Mouse (Mus musculus): ENCODE data around the gene Klrg1.

The Klrg1 gene

DNA sequence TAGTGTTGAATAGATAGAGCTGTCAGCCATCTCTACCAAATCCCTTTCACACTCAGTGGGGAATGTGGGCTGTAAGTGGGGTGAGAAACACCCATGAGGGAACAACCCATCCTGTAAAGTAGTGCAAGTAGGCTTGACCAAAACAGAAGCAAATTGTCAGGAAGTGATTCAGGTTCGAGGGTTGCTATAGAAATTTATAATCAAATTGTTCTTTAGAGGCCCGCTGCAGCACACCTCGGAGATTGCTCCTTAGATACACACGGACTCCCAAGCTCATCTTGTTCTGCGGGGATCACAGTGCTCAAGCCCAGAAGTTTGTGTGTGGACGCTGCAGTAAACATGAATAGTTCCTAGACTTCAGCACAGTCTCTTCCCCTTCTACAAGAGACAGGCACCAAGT lies at the start of gene Klrg1:
TSS of gene Klrg1 (minus strand) at position 101 of the 400 bp plus-strand sequence.
- no peak for DNase-seq

DNA sequence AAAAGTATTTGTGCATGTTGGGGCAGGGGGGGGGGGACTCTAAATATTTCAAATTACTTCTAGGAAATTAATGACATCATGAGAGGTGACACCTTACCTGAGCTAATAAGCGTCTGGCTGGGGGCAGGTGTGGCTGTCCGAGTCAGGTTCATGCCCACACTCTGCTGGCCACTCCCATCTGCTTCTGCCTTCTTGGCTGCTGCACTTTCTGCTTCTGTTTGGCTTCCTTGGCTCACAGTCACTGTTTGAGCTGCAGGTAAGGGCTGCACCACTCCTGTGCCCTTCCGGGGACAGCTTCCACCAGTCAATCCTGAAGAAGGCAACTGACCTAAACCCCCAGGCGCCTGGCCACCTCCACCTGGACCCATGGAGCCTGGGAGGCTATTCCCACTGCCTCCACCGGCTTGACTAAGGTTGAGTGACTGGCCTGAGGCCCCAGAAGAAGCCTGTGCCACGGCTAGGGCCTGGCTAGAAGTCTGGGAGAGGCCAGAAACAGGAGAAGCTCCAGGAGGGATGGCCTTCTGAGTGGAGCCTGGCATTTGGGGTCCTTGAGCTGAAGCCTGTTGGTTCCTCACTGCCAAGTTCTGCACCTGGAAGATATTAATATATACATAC lies 42.8 kb upstream of the Klrg1 start:
- no peak for DNase-seq

DNA sequence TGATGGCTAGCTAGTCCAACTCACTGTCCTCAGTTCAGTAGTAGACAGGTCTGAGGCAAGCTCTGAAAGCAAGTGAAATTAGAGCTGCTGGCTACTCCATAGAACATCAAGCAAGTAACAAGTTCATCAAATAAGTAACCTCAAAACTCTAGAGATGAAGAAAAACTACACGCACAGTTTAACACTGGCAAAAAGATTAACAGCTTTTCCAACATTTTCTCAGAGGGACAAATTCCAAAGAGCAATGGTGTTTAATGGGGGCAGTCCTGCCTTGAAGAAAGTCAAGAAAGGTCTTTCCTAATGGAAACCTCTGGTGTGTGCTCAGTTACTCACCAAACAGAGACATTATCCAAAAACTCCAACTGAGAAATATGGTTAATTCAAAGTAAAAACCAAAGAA lies 36.0 kb upstream of the Klrg1 start:
- DNase-seq, result no peak

DNA sequence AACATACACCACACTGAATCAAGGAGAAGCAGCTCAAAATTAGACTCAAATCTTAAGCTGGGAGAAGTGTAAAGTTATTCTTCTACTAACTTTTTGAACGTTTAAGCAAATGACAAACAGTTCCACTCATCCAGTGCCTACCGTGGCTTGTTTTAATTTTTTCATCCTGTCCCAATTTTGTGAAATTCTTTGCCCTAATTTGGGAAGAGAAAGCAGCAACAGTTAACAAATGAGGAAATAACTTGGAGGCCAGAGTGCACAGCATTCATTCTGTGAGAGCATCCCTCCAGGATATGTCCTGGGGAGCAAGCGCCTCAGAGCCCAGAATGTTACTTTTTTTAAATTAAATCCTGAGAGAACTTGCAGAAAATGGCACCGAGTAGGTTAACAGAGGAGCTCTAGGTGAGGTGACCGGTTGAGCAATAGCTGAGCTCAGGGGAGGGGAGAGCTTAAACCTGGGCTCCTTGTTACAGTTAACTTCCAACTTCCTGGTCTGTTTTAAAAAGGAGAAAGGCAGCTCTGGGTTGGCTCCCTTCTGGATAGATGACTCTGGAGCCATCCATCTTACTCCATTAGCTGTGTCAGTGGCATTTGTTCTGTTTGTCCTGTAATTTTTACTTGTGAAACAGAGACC lies 27.6 kb upstream of the Klrg1 start:
- no peak for DNase-seq

DNA sequence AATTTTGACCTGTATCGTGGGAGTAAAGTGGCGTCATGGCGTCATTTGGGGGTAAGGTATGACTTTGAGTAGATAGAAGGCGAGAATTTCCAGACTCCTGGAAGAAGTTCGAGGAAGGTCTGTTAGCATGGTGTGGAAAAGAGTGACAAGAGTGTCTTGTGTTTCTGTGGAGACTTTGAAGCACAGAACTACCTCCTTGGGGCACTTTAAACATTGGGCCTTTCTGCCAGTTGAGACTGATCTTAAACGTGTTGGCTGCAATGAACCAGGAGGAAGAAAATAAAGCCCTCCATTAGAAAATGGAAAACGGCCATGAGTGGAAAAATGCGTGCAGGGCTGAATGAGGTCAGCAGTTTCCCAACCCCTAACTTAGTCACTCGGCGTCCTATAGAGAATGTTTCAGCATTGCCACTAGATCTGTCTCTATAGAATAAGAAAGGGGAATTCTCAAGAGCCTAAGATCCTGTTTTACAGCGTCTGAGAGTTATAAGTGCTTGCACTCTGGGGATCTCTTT lies 26.8 kb upstream of the Klrg1 start:
- no peak for DNase-seq

DNA sequence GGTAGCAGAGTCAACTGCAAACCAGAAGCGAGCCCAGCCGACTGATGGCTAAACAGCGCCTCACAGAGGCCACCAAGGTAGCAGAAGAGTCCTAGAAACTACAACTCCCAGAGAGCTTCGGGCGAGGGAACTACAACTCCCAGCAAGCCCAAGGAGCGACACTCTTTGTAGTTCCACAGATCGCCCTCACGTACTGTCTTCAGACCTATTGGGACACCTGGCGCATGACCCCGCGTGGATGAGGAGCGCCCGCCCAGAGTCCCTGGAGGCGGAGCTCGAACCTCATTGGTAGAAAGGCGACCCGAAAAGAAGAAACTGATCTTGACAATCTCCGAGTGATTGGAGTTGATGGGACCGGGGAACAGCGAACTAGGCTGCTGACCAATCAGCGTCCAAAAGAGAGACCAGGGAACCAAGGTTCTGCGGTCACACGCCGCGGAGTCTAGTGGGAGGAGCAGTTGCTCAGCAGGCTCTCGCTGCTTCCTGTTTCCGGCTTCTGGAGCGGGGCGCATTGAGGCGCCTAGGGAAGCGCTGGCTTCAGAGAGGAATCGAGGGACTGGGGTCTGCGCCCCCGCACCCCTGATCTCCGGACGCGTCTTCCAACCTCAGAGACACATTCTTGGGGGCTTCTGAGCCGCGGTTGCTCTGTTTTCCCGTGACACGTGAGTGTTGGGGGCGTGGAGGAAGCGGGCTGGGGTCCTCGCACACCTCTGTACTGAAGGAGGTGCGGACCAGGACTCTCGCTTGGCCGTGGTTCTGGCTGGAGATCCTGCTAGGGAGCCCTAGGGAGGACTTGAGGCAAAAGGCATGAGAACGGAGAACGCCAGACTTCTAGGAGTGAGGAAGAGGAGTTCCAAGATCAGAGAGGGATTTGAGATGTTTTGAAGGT lies 26.1 kb upstream of the Klrg1 start, which contains the start of gene M6pr:
TSS of gene M6pr (plus strand) at position 216 of the 889 bp plus-strand sequence.
- DNase-seq, result peak; percentile 91

DNA sequence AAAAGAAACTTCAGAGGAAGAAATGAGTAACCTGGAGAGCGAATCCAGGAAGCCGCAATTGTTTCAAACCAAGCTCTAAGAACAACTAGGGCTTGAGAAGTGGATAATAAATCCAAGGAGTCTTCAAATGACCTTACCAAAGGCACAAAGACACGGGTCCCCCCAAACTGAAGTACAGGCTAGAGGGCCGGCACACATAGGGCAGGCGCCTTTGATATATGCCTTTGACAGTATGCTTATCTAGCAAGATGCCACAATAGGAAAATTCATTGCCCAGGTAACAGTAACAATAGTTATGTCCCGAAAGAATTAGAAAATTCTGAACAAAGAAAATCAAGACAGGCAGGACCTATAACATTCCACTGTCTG lies 25.4 kb upstream of the Klrg1 start:
- no peak for DNase-seq

DNA sequence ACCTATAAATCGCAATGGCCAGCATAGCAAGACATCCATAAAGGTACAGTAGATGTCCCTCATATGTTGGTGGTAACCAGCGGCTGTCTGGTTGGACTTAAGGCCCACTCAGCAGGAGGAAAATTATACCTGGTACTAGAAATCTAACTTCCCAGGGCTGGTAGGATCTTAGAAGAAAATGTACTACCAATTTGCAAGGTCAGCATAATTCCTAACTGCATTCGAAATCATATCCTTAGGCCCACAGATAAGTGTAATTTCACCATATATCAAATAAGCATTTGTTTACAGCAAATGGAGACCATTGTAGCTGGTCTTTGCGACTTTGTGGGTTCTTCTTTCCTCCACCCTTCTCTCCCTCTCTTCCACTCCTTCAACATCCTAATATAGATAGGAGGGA lies 24.0 kb upstream of the Klrg1 start:
- DNase-seq, result no peak

DNA sequence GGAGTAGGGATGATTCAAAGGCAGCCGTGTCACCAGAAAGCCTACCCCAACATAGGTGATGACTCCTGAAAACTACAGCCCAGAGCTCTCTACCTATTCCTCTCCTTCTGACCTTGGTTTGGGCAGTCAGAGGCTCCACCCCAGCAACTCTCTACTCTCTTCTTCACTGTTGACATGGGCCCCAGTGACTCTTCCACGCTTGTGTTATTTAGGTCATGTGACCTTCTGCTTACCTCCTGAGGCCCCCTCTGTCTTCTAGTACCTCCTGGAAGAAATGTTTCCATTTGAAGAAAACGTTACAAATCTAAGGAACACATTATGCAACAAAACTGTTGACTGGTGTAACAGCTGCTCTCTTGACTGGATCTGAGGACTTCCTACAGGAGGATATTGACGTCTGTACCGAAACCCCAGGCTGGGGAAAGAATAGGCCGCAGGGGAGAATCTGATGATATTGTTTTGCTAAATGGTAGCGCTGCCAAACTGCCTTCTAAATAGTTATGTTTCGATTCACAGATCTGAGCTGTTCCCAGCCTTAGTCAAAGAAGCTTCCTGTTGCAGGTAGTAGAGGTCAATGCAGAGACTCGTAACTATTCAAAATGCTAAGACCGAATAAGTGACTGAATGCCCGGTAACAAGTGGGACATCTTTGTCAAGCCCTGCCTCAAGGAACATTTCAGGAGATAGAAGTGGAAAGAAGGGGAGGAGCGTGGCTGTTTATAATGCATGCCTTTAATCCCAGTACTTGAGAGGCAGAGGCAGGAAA lies 22.3 kb upstream of the Klrg1 start:
- DNase-seq, result no peak

DNA sequence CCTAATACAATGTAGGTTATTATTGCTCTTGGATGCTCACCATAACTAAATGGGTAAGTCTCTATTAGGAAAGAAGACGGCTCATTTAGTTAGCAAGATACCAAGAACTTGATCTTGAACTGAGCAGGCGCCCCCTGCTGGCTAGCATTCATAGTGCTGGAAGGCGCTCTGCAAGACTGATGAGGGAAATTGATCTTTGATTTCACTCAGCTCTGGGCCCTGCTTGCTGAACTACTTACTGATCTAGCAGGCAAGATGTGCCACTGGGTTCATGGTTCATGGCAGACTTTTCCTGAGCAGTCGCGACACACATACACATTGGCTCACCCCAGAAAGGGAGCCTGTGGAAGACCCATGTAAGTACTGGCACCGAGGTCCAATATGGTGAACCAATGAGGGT lies 21.7 kb upstream of the Klrg1 start:
- peak; percentile 91 for DNase-seq

DNA sequence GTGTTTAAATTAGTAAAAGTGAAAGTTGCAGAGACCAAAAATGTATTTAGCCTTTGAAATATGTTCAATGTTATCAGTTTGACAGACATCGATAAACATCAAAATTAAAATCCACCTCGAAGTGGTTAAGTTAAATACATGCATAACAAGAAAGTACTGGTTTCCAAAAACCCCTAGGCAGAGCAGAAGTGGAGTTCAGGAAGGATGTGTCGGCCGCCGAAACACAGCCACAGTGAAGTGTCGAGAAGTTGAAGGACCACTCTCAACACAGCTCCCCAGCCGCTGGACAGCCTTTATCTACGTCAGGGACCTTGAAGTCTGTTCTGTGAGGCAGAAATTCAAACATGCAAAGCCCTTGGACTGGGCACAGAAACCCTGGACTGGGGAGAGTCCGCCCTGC lies 20.8 kb upstream of the Klrg1 start:
- no peak for DNase-seq

DNA sequence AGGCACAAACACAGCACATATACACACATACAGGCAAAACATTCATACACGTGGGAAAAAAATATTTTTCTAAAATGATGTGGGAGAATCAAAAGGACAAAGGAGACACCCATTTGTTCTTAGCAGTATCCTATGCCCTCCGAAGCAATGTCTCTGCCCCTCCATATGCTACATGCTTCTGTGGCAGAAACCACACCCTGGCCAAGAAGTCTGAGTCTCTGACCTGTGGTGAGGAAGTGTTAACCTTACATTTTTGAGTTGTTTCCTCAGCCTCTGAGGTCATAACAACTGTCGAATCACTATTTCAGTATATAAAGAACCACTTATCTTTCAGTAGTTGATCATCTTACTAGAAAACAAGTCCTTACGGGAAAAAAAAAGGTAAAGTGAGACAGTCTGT lies 20.0 kb upstream of the Klrg1 start:
- DNase-seq, result no peak

DNA sequence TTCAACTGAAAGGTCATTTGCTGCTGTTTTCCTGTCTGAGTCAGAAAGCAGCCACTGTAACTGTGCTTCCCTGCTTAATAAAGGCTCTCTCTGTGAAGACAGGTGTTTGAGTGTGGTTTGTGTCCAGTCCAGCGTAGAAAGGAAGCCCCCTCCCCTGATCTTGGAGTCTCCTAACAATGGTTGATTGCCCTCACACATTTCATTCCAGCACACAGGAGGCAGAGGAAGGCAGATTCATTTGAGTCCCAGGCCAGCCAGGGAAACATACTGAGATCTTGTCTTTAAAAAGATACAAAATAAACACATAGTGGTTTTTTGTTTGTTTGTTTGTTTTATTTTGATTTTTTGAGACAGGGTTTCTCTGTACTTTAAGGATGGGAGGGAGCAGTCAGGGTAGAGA lies 19.4 kb upstream of the Klrg1 start:
- no peak for DNase-seq

DNA sequence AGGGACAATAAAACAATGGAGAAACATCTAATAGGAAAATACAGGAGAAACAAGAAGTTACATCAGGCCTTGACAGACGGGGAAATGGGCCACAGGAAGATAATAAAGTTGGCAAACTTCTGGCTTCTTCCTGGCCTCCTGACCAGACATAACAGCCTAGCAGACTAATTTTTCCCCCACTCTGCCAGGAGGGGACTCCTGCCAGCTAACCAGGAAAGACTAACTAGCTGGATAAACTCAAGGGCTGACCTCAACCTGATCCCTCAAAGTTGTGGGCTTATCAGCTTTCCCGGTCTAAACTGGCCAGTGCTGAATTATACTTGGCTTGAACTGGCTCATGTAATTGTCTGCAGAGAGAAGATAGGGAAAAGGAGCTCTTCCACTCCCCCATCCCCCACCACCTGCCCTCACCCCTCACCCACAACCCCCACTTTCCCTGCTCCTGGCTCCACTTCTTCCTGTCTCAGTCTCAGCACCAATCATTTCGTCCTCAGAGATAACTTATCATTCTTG lies 17.0 kb upstream of the Klrg1 start:
- DNase-seq, result no peak

DNA sequence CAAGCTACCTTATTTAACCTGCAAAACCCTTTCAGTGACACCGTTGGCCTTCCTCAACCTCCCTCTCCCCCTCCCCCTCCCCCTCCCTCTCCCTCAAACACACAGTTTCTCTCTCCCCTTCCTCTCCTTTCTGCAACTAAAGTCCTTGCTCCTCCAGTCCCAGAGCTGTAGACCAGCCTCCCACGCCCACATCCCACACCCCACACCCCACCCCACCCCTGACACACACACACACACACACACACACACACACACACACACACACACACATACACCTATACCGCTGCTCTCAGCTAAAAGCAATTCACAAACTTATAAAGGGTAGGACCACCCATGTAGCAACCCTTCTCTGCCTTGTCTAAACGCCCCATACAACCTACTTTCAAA lies 15.5 kb upstream of the Klrg1 start:
- no peak for DNase-seq

DNA sequence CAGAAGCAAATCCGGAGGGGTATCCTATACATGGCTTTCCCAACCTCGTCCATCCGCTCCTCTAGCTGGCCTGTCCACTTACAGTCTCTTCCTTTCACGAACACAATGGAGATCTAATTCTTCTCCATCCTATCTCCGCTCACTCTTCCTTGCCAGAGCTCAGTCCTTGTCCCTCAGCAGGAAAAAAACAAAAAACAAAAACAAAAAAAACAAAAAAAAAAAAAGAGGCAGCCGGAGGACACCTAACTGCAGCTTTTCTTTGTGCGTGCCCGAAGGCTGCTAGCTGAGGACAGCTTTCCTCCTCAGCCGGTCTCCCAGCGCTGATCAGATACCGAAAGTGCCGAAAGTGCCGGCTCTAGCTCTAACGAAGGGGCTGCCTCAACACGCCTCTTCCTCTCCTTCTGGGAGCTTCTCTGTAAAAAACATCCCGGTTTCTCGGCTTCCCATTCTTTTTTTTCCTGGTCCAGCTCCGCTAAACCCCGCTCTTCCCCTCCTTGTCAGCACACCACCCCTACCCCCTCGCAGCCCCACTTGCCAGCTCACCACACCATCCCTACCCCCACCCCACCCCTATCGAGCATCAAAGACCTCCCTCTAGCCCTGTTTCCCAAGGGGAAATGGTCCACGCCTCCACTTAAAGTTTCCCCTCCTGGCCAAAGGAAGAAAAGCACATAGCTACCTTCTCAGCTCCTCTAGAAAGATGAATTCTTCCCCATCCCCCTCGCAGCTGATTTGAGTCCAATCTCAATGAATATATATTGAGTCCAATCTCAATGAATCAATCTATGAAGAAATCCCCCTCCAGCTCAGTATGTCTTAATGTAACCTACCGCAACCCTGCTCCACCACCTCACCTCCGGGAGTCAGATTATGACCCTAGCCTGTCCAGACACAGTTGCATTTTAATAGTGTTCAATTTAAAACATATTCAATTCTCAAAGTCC lies 14.9 kb upstream of the Klrg1 start:
- DNase-seq, result peak; percentile 20

DNA sequence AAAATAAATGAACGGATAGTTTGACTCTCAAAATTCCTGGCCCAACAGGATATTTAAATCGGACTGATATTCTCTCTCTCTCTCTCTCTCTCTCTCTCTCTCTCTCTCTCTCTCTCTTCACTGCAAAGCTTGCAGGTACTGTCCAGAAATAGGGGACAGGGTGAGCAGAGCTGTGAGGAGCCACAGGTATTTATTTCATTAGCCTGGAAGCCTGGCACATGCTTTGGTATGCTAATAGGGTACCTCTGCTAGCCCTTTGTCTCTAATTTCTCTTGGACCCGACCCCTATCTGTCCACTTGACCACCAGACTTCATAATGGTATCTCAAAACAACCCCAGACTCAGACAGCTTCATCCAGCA lies 14.2 kb upstream of the Klrg1 start:
- DNase-seq, result no peak

DNA sequence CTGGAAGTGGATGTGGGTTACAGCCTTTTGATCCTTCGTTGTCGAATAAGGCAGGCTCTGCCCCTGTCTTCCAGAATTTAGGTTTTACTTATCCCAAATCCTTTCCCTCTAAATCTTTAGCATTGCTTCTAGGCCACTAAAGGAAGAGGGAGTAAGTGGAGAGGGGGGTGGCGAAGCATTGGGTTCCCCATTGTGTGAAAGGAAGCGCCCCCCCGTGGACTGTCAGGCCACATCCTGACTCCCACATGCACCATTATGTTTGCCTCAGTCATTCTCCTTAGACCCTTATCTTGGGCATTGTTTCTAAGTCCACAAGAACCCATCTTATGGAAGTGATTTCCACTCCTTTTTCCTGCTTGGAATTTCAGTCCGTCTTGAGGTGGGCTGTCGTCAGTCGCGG lies 12.6 kb upstream of the Klrg1 start:
- no peak for DNase-seq

DNA sequence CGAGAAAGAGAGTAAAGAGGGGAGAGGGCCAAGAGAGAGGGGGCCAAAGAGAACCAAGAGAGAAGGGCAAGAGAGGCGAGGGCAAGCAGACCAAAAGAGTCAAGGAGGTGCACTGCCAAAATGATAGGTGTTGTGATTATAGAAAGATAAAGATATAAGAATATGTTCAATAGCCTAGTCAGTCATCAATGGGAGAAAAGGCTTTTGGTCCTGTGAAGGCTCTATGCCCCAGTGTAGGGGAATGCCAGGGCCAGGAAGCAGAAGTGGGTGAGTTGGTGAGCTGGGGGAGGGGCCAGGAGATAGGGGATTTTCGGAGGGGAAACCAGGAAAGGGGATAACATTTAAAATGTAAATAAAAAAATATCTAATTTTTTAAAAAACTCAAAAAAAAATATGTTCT lies 11.6 kb upstream of the Klrg1 start:
- DNase-seq, result no peak

DNA sequence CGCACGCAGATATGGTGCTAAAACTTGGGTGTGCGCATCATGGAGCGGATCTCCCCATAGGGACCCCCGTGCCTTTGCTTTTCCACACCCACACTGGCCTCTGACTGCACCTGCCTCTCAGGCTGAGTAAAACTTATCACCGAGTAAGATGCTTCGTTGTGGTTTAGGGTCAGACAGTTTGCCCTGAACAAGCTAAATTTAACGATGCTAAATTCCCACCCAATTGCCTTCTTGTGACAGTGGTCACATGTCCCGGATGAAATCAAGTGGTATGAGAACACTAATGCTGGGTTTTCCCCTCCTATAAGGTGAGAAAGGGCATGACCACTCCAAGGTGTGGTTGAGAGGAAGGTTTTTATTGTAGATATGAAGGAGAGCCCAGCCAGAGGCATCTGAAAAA lies 11.1 kb upstream of the Klrg1 start:
- no peak for DNase-seq

DNA sequence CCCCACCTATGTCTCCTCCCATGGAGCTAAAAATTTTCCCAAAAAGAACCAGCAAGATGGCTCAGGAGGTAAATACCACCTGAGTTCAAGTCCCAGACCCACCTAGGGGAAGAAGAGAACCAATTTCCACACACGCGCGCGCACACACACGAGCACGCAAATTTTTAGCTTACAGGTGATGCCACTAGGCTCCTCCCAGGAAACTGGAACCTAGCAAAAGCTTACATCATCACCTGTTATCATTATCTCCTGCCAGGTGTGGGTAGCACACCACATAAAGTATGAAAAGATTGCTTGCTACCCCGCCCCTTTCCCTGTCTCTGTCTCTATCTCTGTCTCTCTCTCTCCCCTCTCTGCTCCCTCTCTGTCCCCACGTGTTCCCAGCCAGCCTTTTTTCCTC lies 10.4 kb upstream of the Klrg1 start:
- DNase-seq, result no peak

DNA sequence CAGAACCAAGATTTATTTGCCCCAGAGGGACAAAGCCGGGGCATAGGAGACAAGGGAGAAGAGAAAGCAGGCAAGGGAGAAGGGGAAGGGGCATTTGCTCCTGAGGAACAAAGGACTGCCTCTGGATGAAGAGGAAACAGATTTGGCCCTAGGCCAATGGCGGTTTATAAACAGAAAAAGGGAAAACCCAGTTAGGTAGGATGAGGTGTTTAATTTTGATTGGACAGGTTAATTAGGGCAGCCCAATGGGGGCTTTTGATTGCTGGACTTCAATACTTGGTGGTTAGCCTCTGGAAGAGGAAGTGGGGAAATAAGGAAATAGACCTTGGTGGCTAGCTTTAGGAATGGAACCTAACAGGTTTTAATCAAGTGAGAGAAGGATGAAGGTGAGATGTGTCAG lies 9.5 kb upstream of the Klrg1 start:
- no peak for DNase-seq
